Mouse (Mus musculus) heart, embryonic 13.5 days (tissue): ENCODE results near the gene Cep170b. TPM values are rescaled to one million over a fixed set of nuclear protein-coding genes. Genes with fewer than 3 reads are reported as not detected.
A peak's percentile ranks its signal among the peaks of the same experiment; 100 is the strongest.

Source experiments
- ATAC-seq: fragments of 200-750 bp; cut with Nextera tagmentation; 2 replicates; pipeline ENCODE4 v1.8.0; 2017; ENCODE audit warnings: moderate TSS enrichment; ENCODE audit not compliant: insufficient number of reproducible peaks, low FRiP score, low TSS enrichment; ENCODE audit errors: extremely low read depth
- H3K27ac ChIP-seq: fragments of 300-500 bp; sonication (generic); replicated peaks from 2 replicates; pipeline ENCODE4 v1.5.1; 2015; ENCODE audit warnings: moderate library complexity, mild to moderate bottlenecking, inconsistent platforms
- H3K27me3 ChIP-seq: fragments of 300-500 bp; sonication (generic); replicated peaks from 2 replicates; pipeline ENCODE4 v1.6.1; 2015; ENCODE audit warnings: mild to moderate bottlenecking, inconsistent platforms
- H3K36me3 ChIP-seq: fragments of 300-500 bp; sonication (generic); 2 replicates; pipeline ENCODE4 v1.6.1; 2015; ENCODE audit warnings: mild to moderate bottlenecking, inconsistent platforms
- H3K4me1 ChIP-seq: fragments of 300-500 bp; sonication (generic); 2 replicates; pipeline ENCODE4 v1.6.1; 2015; ENCODE audit warnings: inconsistent platforms
- H3K4me2 ChIP-seq: fragments of 300-500 bp; sonication (generic); 2 replicates; pipeline ENCODE4 v1.6.1; 2015; ENCODE audit warnings: inconsistent platforms, mild to moderate bottlenecking, moderate library complexity
- H3K4me3 ChIP-seq: fragments of 300-500 bp; sonication (generic); 2 replicates; pipeline ENCODE4 v1.5.1; 2015; ENCODE audit warnings: moderate library complexity, mild to moderate bottlenecking, inconsistent platforms
- H3K9ac ChIP-seq: fragments of 300-500 bp; sonication (generic); 2 replicates; pipeline ENCODE4 v1.6.1; 2015; ENCODE audit warnings: inconsistent platforms, mild to moderate bottlenecking, moderate library complexity
- H3K9me3 ChIP-seq: fragments of 300-500 bp; sonication (generic); 2 replicates; pipeline ENCODE4 v1.6.1; 2016; ENCODE audit warnings: inconsistent platforms
- WGBS: fragments of 180-500 bp; shearing (Covaris S2); methylation state at CpG from one replicate; pipeline ENCODE4 v1.1.7; 2015; ENCODE audit warnings: mixed read lengths; 5-methylcytosine and 5-hydroxymethylcytosine counted together
- polyA plus RNA-seq: library from polyadenylated mRNA; unstranded; fragments of >200 nt; fragmentation: Nextera tagmentation; extraction: Ambion mirVana; gene quantifications from 2 replicates; pipeline ENCODE4 v1.2.1, GENCODE M21; 2015

Cep170b gene
- polyA plus RNA-seq, 1 experiment from 2014 or later = 4.0 TPM

DNA sequence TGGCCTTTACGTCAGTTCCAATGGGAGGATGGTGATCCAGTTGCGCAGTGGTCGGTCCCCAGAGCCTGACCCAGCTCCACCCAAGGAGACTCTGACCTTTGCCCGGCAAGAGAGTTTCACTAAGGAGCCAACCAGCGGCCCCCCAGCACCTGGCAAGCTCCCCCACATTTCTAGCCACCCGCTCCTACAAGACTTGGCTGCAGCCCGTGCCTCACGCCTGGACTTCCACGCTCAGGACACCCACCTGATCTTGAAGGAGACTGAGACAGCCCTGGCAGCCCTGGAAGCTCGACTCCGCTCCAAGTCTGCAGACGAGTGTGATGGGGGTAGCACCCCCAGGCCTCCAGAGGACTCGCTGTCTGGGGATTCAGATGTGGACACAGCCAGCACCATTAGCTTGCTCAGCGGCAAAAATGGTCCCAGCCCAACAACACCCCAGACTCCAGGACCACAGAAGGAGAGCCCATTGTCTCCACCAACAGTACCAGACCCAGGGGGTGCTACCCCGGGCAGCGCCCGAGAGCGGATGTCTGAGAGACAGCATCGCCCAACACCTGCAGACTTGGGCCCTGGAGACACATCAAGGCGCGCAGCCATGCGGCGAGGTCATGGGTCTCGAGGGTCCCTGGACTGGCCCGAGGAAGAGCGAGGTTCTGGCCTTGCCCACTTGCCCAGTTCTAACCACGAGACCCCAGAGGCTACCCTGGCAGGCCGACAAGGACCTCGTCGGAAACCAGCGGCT is 18.2 kb downstream of the Cep170b start:
- WGBS = 86% methylated on average over 31 of the region's 31 CpGs
- H3K4me2 ChIP-seq = no peak overlapping the region
- no peaks in the 10 kb centered on the region for H3K9me3 ChIP-seq
- H3K4me3 ChIP-seq = no peak overlapping the region
- H3K4me1 ChIP-seq = peaks cover 9% of the 10 kb centered on the region
- no peak overlapping the region for H3K9ac ChIP-seq
- no peak overlapping the region for H3K27ac ChIP-seq
- no peak for ATAC-seq
- H3K27me3 ChIP-seq = no peaks in the 10 kb centered on the region
- H3K36me3 ChIP-seq = peaks cover 66% of the 10 kb centered on the region

DNA sequence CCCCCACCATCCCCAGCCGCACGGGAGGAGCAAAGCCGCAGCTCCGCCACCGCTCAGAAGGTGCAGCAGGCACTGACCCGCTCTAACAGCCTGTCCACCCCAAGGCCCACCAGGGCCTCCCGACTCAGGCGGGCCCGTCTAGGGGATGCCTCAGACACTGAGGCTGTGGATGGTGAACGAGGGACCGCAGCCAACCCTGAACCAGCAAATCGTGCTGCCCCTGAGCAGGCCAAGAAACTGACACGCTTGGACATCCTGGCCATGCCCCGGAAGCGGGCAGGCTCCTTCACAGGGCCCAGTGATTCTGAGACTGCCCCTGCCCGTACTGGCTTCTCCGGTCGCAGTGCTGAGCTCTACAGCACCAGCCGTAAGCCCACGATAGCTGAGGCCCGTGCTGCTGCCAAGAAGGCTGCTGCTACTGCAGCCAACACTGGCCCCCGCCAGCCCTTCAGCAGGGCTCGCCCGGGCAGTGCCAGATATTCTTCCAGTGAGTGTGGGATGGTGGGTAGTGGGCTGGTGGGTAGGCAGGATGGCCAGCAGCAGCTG is 18.8 kb downstream of the Cep170b start:
- 89% methylated on average over 24 of the region's 24 CpGs for WGBS

DNA sequence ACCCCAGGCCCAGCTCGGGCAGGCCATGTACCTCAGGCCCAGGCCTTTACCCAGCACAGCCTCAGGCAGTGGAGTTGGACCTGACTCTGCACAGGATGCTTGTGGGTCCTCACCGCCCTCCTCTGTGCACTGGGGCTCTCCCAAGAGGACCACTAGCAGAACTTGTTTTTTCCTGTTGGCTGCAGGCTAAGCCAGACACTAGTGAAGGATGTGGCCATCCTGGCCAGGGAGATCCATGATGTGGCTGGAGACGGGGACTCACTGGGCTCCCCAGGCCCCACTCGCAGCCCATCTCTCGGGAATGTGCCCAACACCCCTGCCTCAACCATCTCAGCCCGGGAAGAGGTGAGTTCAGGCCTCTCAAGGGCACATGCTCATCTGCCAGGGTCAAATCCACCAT is 22.5 kb downstream of the Cep170b start:
- ATAC-seq = no peak
- Histone ChIP-seq H3K27ac (peak overlapping the region; percentile 67), H3K9ac (peak overlapping the region; percentile 66; the same call in 1 of the 2 replicates), H3K36me3 (peaks cover 42% of the 10 kb centered on the region), H3K9me3 (no peaks in the 10 kb centered on the region), H3K4me2 (no peak overlapping the region), H3K27me3 (no peaks in the 10 kb centered on the region), H3K4me1 (peaks cover 34% of the 10 kb centered on the region), H3K4me3 (no peak overlapping the region)
- WGBS = 49% methylated on average over 6 of the region's 6 CpGs

More for the DNA sequence above, 18.8 kb downstream of the Cep170b start:
- Histone ChIP-seq H3K4me2 (no peak overlapping the region), H3K36me3 (peaks cover 64% of the 10 kb centered on the region), H3K27ac (no peak overlapping the region), H3K4me1 (peaks cover 15% of the 10 kb centered on the region), H3K4me3 (no peak overlapping the region), H3K9me3 (no peaks in the 10 kb centered on the region), H3K27me3 (no peaks in the 10 kb centered on the region), H3K9ac (no peak overlapping the region)
- ATAC-seq = no peak

DNA sequence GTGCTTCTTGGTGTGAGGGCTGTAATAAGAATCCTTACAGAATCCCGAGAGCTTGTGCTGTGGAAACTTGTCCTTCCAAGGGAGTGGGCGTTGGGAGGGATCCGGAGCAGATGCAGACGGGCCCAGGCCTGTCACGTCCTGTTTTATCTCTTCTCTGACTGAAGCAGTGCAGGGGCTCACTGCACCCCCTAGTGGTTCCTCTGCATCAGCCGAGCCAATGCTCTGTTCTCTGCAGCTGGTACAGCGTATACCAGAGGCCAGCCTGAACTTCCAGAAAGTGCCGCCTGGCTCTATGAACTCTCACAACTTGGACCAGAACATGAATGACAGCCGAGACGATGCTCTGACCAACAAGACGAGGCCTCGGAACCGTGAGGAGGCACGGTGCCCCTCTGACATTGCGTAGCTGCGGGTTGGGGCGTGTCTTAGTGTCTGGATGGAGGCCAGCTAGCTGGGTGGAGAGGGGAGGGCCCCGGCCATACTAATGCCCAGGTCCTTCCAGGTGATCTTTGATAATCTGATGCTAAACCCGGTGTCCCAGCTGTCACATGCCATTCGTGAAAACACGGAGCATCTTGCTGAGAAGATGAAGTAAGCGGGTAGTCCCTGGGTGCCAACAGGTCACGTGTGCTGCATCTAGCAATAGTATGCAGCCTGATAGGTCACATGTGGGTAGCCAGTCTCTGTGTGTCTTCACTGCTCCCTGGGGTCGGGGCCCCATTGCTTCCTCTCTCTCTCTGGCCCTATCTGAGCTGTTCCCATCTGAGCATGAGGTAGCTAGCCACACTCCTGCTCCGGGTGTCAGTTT is 23.1 kb downstream of the Cep170b start:
- Histone ChIP-seq H3K4me1 (peaks cover 34% of the 10 kb centered on the region), H3K4me3 (no peak overlapping the region), H3K27ac (peak overlapping the region; percentile 67), H3K9me3 (no peaks in the 10 kb centered on the region), H3K36me3 (peaks cover 36% of the 10 kb centered on the region), H3K4me2 (no peak overlapping the region), H3K27me3 (no peaks in the 10 kb centered on the region), H3K9ac (peak overlapping the region; percentile 66; the same call in 1 of the 2 replicates)
- WGBS = 49% methylated on average over 25 of the region's 25 CpGs
- ATAC-seq = 0 out of 2 replicates have a peak, but pooled peaks have one; percentile 29

DNA sequence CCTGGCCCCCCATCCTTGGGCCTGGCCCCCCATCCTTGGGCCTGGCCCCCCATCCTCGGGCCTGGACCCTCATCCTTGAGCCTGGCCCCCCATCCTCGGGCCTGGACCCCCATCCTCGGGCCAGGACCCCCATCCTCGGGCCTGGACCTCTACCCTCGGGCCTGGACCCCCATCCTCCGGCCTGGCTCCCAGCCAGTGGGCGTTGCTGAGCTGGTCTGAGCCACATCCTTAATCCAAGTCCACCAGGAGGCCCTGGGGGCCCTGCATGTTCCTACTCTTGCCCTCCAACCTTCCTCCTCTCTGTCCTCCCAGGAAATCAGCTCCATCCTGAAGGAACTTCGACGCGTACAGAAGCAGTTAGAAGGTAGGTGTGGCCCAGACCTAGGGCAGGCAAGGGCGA is 24.0 kb downstream of the Cep170b start:
- Histone ChIP-seq H3K4me1 (peaks cover 34% of the 10 kb centered on the region), H3K36me3 (peaks cover 27% of the 10 kb centered on the region), H3K4me2 (no peak overlapping the region), H3K4me3 (no peak overlapping the region), H3K27me3 (no peaks in the 10 kb centered on the region), H3K9me3 (no peaks in the 10 kb centered on the region), H3K9ac (peak overlapping the region; percentile 58), H3K27ac (no peak overlapping the region)
- ATAC-seq = no peak
- WGBS = 73% methylated on average over 11 of the region's 11 CpGs

DNA sequence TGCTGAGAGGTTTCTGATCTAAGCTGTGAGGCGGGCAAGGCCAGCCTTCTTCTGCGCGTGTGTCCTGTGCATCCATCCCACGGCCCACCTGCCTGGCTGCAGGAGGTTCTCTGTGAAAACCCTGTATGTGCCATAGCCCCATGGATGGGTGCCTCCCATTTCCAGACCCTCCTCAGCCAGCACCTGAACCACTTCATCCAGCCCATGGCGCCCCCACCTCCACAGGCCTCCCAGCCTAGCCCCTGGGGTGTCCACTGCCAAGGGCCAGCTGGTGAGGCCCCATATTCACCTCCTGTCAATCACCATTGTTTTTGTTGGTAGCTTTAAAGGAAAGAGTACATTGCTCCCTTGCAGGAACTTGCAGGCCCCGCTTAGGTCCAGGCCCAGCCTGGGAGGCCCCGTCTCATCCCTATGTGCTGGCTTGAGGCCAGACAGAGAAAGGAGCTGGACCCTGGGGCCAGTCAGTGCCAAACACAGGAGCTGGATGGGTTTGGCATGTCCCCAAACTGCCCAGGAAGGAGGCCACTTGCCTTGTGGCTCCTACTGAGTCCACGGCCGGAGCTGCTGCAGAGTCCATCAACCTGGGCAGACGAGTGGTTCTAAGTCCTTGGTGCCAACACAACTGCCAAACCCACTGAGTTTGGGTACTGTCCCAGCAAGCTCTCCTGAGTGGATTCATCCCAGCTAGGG is 24.8 kb downstream of the Cep170b start:
- WGBS = 74% methylated on average over 10 of the region's 10 CpGs
- no peak for ATAC-seq
- 0 out of 2 replicates have a peak, but pooled peaks cover under 1% of the 10 kb centered on the region for H3K27me3 ChIP-seq
- H3K4me3 ChIP-seq = no peak overlapping the region
- no peak overlapping the region for H3K27ac ChIP-seq
- H3K4me2 ChIP-seq = no peak overlapping the region
- H3K9ac ChIP-seq = peak overlapping the region; percentile 58; the same call in 1 of the 2 replicates
- peaks cover 22% of the 10 kb centered on the region for H3K36me3 ChIP-seq
- no peaks in the 10 kb centered on the region for H3K9me3 ChIP-seq
- H3K4me1 ChIP-seq = peaks cover 34% of the 10 kb centered on the region

DNA sequence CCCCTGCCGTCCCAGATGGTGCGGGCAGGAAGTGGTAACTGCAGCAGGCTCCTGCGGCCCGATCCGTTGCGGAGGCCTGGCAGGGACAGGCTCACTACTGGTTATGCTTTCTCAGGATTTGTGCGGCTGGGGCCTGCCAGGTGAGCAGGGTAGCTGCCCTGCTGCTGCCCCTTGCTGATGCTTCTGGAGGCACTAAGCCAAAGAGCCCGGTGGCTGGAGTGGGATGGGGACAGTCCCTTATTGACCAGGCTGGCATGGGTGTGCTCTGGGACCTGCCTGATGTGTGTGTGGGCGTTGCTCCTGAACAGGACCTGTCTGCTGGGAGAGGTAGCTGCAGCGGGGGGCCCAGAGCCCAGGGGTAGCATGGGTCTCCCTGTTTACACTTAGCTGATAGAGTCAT is 25.5 kb downstream of the Cep170b start:
- Histone ChIP-seq H3K27me3 (peaks cover 6% of the 10 kb centered on the region; the same call in 1 of the 2 replicates), H3K4me2 (no peak overlapping the region), H3K27ac (no peak overlapping the region), H3K4me1 (peaks cover 34% of the 10 kb centered on the region), H3K4me3 (no peak overlapping the region), H3K36me3 (peaks cover 19% of the 10 kb centered on the region), H3K9me3 (no peaks in the 10 kb centered on the region), H3K9ac (peak overlapping the region; percentile 9; the same call in 1 of the 2 replicates)
- ATAC-seq = no peak
- WGBS = 86% methylated on average over 10 of the region's 10 CpGs

DNA sequence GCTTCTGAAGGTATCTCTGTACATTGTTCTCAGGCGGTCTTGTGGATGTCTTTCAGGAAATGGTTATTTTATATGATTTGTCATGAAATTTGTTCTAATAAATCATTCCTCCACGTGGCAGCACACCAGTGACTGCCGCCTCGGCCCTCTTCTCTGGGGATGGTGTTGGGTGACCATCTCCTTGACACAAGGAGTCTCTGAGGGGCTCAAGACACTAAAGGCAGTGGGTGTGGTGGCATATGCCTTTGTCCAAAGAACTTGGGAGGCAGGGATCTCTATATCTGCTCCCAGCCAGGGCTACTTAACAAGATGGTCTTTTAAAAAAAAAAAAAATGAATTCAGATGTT is 26.2 kb downstream of the Cep170b start:
- no peaks in the 10 kb centered on the region for H3K9me3 ChIP-seq
- peaks cover 10% of the 10 kb centered on the region; the same call in 1 of the 2 replicates for H3K27me3 ChIP-seq
- no peak overlapping the region for H3K9ac ChIP-seq
- WGBS = 74% methylated on average over 4 of the region's 4 CpGs
- no peak overlapping the region for H3K4me3 ChIP-seq
- no peak for ATAC-seq
- peaks cover 34% of the 10 kb centered on the region for H3K4me1 ChIP-seq
- H3K4me2 ChIP-seq = no peak overlapping the region
- H3K36me3 ChIP-seq = peaks cover 16% of the 10 kb centered on the region
- H3K27ac ChIP-seq = no peak overlapping the region

DNA sequence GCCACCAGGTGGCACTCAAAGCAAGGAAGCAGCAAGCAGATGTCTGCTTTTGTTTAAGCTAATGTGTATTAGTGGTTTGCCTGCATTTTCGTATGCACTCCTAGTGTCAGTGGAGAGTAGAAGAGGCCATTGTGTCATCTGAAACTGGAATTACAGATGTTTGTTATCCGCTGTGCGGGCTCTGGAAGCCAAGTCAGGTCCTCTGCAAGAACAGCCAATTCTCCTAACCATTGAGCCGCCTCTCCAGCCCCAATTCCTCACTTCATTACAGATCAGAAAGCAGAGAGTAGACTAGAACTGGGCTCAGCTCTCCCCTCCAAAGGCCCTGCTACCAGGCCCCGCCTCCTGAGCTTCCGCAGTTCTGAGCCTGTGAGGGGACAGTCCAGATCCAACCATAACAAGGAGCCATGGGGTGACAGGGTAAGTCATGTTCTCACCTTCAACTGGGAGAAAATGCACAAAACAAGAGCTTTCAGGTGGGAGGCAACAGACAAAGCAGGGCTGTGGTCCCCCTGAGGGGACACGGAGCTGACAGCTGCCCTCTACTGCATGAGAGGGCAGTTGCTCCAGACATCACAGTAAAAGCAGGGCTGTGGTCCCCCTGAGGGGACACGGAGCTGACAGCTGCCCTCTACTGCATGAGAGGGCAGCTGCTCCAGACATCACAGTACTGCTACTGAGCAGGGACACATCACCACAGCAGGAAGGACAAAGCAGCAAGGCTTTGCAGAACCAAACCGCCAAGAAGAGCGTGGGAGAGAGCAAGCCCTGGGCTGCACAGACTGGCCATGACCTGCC is 26.8 kb downstream of the Cep170b start:
- ATAC-seq = peak; percentile 38; the same call in 1 of the 2 replicates
- Histone ChIP-seq H3K4me3 (no peak overlapping the region), H3K9me3 (no peaks in the 10 kb centered on the region), H3K4me1 (peaks cover 34% of the 10 kb centered on the region), H3K36me3 (peaks cover 16% of the 10 kb centered on the region), H3K27me3 (peaks cover 16% of the 10 kb centered on the region; the same call in 1 of the 2 replicates), H3K9ac (peak overlapping the region; percentile 54), H3K27ac (peak overlapping the region; percentile 6; the same call in 1 of the 2 replicates), H3K4me2 (peak overlapping the region; percentile 29)
- 25% methylated on average over 10 of the region's 10 CpGs for WGBS

DNA sequence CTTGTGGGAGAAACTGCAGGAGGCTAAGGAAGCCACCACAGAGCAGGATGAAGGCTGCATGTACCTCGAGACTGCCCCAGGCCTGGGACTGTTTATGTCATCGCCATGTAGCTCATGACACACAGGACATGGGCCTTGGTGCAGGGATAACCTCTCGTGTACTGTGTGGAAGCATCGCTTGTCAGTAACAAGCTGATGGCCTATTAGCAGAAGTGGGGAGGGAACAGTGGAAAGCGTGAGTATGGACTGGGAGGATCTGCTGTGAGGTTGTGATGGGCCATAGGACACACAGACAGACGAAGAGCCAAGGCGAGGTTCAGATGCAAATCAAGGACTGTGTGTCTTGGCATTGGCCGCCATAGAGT is 27.3 kb downstream of the Cep170b start:
- Histone ChIP-seq H3K27ac (no peak overlapping the region), H3K4me2 (peak overlapping the region; percentile 29; the same call in 1 of the 2 replicates), H3K9me3 (no peaks in the 10 kb centered on the region), H3K9ac (peak overlapping the region; percentile 54; the same call in 1 of the 2 replicates), H3K4me3 (no peak overlapping the region), H3K27me3 (peaks cover 16% of the 10 kb centered on the region; the same call in 1 of the 2 replicates), H3K36me3 (peaks cover 16% of the 10 kb centered on the region), H3K4me1 (peaks cover 34% of the 10 kb centered on the region)
- no peak for ATAC-seq
- 64% methylated on average over 8 of the region's 8 CpGs for WGBS
